In the genomic region with DNA sequence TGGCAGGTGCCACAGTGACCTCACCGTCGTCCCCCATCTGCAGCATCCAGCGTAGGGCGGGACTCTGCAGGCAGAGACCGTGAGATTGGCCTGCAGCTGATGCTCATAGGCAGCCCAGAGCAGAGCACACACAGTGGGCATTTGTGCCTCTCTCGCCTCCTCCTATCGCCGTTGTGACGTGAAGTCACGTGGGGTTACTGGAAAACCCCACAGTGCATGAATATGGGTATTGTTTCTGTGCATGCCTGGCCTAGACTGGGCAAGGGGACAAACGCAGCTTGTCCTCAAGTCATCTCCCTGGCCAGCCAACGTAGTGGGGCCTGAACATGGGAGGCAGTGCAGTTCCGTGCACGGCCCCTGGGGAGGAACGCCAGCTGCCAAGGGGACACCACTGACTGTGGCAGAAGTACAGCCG, we compare ENCODE assay signal across 9 mouse cellular contexts. TPM values are rescaled to one million over a fixed set of nuclear protein-coding genes. Genes with fewer than 3 reads are reported as not detected.
DNase-seq lines count a peak whose midpoint lies in the region; ATAC-seq and TF ChIP-seq lines count a peak whose summit lies in the region.
"Had no signal": no experiment of that assay in that cellular context is flagged by ENCODE, and none has a peak within 500 bp of the region (broad histone marks: within the 10 kb centered on the region; RNA-seq: fewer than 3 reads in every experiment).

No protein-coding gene starts in this region.

- TF ChIP-seq POLR2A in cerebellum, adult 2 months (IDR thresholded peaks at IDR 0.05; ENCODE audit: borderline replicate concordance, insufficient read depth, low read length), result no peak

- no peak overlapping the region for H3K9ac ChIP-seq in kidney, postnatal 0 days (ENCODE audit: low read depth, low read length)
- no peak overlapping the region for H3K9ac ChIP-seq in intestine, postnatal 0 days (ENCODE audit: low read depth, low read length)
- H3K9ac ChIP-seq in midbrain, embryonic 13.5 days (replicated peaks), result no peak overlapping the region

- ATAC-seq in kidney, postnatal 0 days (replicated peaks; ENCODE audit: low FRiP score, low read depth), result peak; percentile 50; the same call in 1 of the 2 replicates
- ATAC-seq in intestine, postnatal 0 days, result peak; percentile 55; the same call in 1 of the 2 replicates
- peak; percentile 92 for ATAC-seq in midbrain, embryonic 13.5 days

- H3K9me3 ChIP-seq in kidney, postnatal 0 days (replicated peaks; ENCODE audit: low read length), result no peaks in the 10 kb centered on the region
- H3K9me3 ChIP-seq in intestine, postnatal 0 days (ENCODE audit: control insufficient read depth), result no peaks in the 10 kb centered on the region
- H3K9me3 ChIP-seq in midbrain, embryonic 13.5 days, result no peaks in the 10 kb centered on the region

- H3K4me3 ChIP-seq in kidney, postnatal 0 days (replicated peaks; ENCODE audit: low read depth, low read length), result no peak overlapping the region
- peak overlapping the region; percentile 19 for H3K4me3 ChIP-seq in cerebellum, adult 2 months (replicated peaks; ENCODE audit: insufficient read depth, low read depth, low read length)
- no peak overlapping the region for H3K4me3 ChIP-seq in intestine, postnatal 0 days (ENCODE audit: low read depth, low read length)
- no peak overlapping the region for H3K4me3 ChIP-seq in midbrain, embryonic 13.5 days (replicated peaks)

- 0 out of 2 replicates have a peak, but pooled peaks cover 9% of the 10 kb centered on the region for H3K4me1 ChIP-seq in kidney, postnatal 0 days (replicated peaks; ENCODE audit: insufficient read depth, low read length)
- H3K4me1 ChIP-seq in cerebellum, adult 2 months (ENCODE audit: control insufficient read depth, insufficient read depth, low read length), result peaks cover 6% of the 10 kb centered on the region; the same call in 1 of the 2 replicates
- H3K4me1 ChIP-seq in intestine, postnatal 0 days (replicated peaks; ENCODE audit: control insufficient read depth, insufficient read depth, low read length), result no peaks in the 10 kb centered on the region; the same call in 1 of the 2 replicates
- H3K4me1 ChIP-seq in midbrain, embryonic 13.5 days (replicated peaks), result peaks cover 16% of the 10 kb centered on the region; the same call in 1 of the 2 replicates

- no peak for DNase-seq in kidney, postnatal 0 days (ENCODE audit: low spot score)
- no peak for DNase-seq in kidney, postnatal 10 days
- DNase-seq in cerebellum, adult 2 months, result peak; percentile 37 to 62
- DNase-seq in frontal cortex, postnatal 14 days (ENCODE audit: low spot score in 2 of 2), result peak; percentile 57 to 73
- peak; percentile 68 to 71 for DNase-seq in spleen, postnatal 36 days (ENCODE audit: low spot score in 2 of 2)
- DNase-seq in c-Kit-positive CD71-positive TER-119-positive erythroid progenitor cells, embryonic 14.5 days (ENCODE audit: low spot score), result no peak

- no peaks in the 10 kb centered on the region for H3K27me3 ChIP-seq in kidney, postnatal 0 days (ENCODE audit: insufficient read depth, low read length)
- no peaks in the 10 kb centered on the region for H3K27me3 ChIP-seq in cerebellum, adult 2 months (ENCODE audit: control insufficient read depth, insufficient read depth, low read length)
- H3K27me3 ChIP-seq in intestine, postnatal 0 days (replicated peaks; ENCODE audit: control insufficient read depth, insufficient read depth, low read length), result no peaks in the 10 kb centered on the region
- H3K27me3 ChIP-seq in midbrain, embryonic 13.5 days, result no peaks in the 10 kb centered on the region

- WGBS in kidney, postnatal 0 days, result 78% methylated on average over 16 of the region's 16 CpGs
- 25% methylated on average over 16 of the region's 16 CpGs for WGBS in cerebellum, adult 2 months
- WGBS in intestine, postnatal 0 days, result 78% methylated on average over 16 of the region's 16 CpGs
- WGBS in midbrain, embryonic 13.5 days, result 74% methylated on average over 16 of the region's 16 CpGs

- H3K4me2 ChIP-seq in kidney, postnatal 0 days (ENCODE audit: low read length), result no peak overlapping the region
- no peak overlapping the region for H3K4me2 ChIP-seq in intestine, postnatal 0 days (replicated peaks; ENCODE audit: low read depth)
- no peak overlapping the region for H3K4me2 ChIP-seq in midbrain, embryonic 13.5 days (replicated peaks)

- peak; percentile 12; the same call in 1 of the 2 replicates for TF ChIP-seq CTCF in kidney, postnatal 0 days (IDR thresholded peaks at IDR 0.05; ENCODE audit: low read depth)
- TF ChIP-seq CTCF in cerebellum, adult 2 months (IDR thresholded peaks at IDR 0.05; ENCODE audit: borderline replicate concordance, insufficient read depth, low read depth, low read length), result 0 out of 2 replicates have a peak, but pooled peaks have one; percentile 23
- TF ChIP-seq CTCF in intestine, postnatal 0 days (IDR thresholded peaks at IDR 0.05; ENCODE audit: low read depth), result peak; percentile 53

- peaks cover 11% of the 10 kb centered on the region; the same call in 1 of the 2 replicates for H3K36me3 ChIP-seq in kidney, postnatal 0 days (ENCODE audit: insufficient read depth, low read length)
- no peaks in the 10 kb centered on the region for H3K36me3 ChIP-seq in intestine, postnatal 0 days (ENCODE audit: control insufficient read depth, insufficient read depth)
- H3K36me3 ChIP-seq in midbrain, embryonic 13.5 days, result no peaks in the 10 kb centered on the region

- H3K27ac ChIP-seq in kidney, postnatal 0 days, result no peak overlapping the region
- H3K27ac ChIP-seq in cerebellum, adult 2 months (ENCODE audit: insufficient read depth, low read length), result no peak overlapping the region
- no peak overlapping the region for H3K27ac ChIP-seq in intestine, postnatal 0 days (ENCODE audit: low read depth, low read length)
- H3K27ac ChIP-seq in midbrain, embryonic 13.5 days, result peak overlapping the region; percentile 30
- H3K27ac ChIP-seq: macrophage had no signal

RNA-seq across cellular contexts. Expression of gene Cd9, which starts 27.3 kb away (rescaled TPM):
- 271 and 278 TPM in 2 replicates for polyA plus RNA-seq in kidney, postnatal 0 days (2015; fragmentation: Nextera tagmentation; extraction: Ambion mirVana)
- 91.2 and 96.9 TPM in 2 replicates for polyA plus RNA-seq in cerebellum, adult 2 months (2012; rRNA removed)
- 96.1 and 99.5 TPM in 2 replicates for polyA plus RNA-seq in intestine, postnatal 0 days (2015; fragmentation: Nextera tagmentation; extraction: Ambion mirVana)
- polyA plus RNA-seq in midbrain, embryonic 13.5 days (2015; fragmentation: Nextera tagmentation; extraction: Ambion mirVana), result 33.0 and 36.0 TPM in 2 replicates

Comparison
In these comparisons a context has a peak if more than half of its experiments do, and no peak if none do; other contexts are left out.
1. DNase-seq: peak in cerebellum, adult 2 months (2 of 2), frontal cortex, postnatal 14 days (2 of 2) and spleen, postnatal 36 days (2 of 2); none in kidney, postnatal 0 days (single experiment), kidney, postnatal 10 days (single experiment) and c-Kit-positive CD71-positive TER-119-positive erythroid progenitor cells, embryonic 14.5 days (single experiment).
2. Peak in every context shown above with its lines, with median percentiles within 50 percentile points of each other: ATAC-seq and CTCF ChIP-seq.